Mouse (Mus musculus) NIH3T3 (cell line): ENCODE results near the gene Edc4.

ENCODE experiments used
- DNase-seq: peaks from one replicate; pipeline ENCODE4 v3.0.0-alpha.2; 2012; ENCODE audit warnings: low read depth

Gene Edc4

DNA sequence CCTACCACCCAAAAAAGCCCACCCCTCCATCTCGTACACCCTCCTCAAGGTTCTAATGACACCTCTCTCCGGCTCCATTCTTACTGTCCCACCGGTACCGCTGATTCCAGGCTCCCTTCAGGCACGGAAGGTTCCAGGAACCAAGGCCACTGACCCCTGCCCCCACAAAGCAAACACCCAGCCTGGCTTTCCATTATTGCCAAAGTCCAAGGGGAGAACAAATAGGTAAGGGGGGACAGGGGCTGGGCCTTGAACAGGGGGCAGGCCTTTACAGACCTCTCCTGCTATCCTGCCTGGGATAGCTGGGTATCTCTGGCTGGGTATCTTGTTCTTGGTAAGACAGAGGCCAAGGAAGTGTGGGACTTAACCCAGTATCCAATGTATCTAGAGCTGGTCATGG, 61.9 kb downstream of the Edc4 start:
- DNase-seq = no peak

DNA sequence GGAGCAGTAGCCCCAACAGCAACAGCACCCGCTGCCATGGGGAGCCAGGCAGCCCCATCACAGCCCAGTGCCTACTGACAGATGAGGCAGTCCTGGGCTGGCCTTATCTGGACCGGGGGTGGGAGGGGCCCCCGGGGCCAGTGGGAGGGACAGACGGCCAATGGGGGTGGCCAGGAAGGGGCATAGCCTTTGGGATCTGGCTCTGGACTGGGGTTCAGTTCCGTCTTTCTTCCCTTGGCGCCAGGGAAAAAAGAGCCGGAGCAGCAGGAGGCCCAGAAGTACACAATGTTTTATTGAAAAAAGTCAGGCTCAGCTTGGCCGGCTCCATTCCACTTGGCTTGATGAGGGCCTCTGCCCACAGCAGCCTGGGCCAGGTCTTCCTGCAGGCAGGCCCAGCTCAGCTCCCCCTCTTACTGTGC, 62.6 kb downstream of the Edc4 start, which contains the start of gene Lcat:
TSS of gene Lcat (minus strand) at position 62 of the 419 bp plus-strand sequence.
- no peak for DNase-seq
